Mouse (Mus musculus): ENCODE data around the gene Zfp994. TPM values are rescaled to one million over a fixed set of nuclear protein-coding genes. Genes with fewer than 3 reads are reported as not detected.

Zfp994 gene
- polyA plus RNA-seq (2014; fragmentation: Illumina TruSeq; extraction: RNeasy Lipid Tissue Mini Kit (QIAGEN cat#74804); ENCODE audit: low read depth, low replicate concordance), result 21.6 TPM

DNA sequence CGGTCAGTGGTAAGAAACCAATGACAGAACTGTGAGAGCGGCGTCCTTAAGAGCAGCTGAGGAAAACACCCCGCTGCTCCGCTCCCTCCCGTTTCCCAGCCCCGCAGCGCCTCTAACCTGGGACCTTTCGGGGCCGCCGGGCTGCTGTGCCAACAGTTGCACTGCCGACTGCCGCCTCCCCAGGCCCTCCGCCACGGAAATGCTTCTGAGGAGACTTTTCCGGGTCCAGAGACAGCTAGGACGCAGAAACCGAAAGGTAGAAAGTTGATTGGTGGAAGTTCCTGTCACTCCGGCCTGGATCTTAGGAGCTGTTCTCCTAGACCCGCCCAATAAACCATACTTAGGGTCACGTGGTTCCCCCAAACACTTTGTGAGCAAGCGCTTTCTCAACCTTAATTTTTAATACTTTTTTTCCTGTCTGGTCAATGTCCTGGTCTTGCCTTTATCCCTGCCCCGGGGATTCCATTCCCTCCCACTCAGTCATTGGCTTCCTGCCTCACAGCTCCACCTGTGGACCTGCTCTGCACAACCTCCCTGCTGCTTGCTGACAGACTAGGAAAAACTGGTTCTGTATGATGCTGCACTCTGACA lies at the start of gene Zfp994:
Gene Zfp994, minus strand, starts transcription at position 195 of the 591 bp plus-strand sequence.

DNA sequence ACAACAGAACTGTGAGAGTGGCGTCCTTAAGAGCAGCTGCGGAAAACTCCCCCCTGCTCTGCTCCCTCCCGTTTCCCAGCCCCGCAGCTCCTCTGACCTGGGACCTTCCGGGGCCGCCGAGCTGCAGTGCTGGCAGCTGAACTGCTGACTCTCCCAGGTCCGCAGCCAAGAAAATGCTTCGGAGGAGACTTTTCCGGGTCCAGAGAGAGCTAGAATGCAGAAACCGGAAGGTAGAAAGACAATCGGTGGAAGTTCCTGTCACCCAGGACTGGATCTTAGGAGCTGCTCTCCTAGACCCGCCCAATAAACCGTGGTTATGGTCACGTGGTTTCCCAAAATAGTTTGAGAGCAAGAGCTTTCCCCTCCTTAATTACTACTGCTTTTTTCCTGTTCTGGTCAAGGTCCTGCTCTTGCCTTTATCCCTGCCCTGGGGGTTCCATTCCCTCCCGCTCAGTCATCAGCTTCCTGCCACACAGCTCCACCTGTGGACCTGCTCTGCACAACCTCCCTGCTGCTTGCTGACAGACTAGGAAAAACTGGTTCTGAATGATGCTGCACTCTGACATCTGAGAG lies 59.6 kb downstream of the Zfp994 start, which contains the start of gene Zfp947:
Gene Zfp947, minus strand, starts transcription at position 469 of the 573 bp plus-strand sequence.

Other genes with a start within 250 kb of the Zfp994 start
- gene Zfp947, start 59.4 kb downstream of the Zfp994 start, polyA plus RNA-seq (2014; fragmentation: Illumina TruSeq; extraction: RNeasy Lipid Tissue Mini Kit (QIAGEN cat#74804); ENCODE audit: low read depth, low replicate concordance), result 5.8 TPM
- 59.6 TPM for gene CT030661.1, start 89.2 kb upstream of the Zfp994 start, polyA plus RNA-seq (2014; fragmentation: Illumina TruSeq; extraction: RNeasy Lipid Tissue Mini Kit (QIAGEN cat#74804); ENCODE audit: low read depth, low replicate concordance)
- gene Zfp944, start 135.8 kb upstream of the Zfp994 start, polyA plus RNA-seq (2014; fragmentation: Illumina TruSeq; extraction: RNeasy Lipid Tissue Mini Kit (QIAGEN cat#74804); ENCODE audit: low read depth, low replicate concordance), result 41.6 TPM
- 63.6 TPM for gene Zfp758, start 135.8 kb upstream of the Zfp994 start, polyA plus RNA-seq (2014; fragmentation: Illumina TruSeq; extraction: RNeasy Lipid Tissue Mini Kit (QIAGEN cat#74804); ENCODE audit: low read depth, low replicate concordance)
- gene Zfp946, start 198.6 kb upstream of the Zfp994 start, polyA plus RNA-seq (2014; fragmentation: Illumina TruSeq; extraction: RNeasy Lipid Tissue Mini Kit (QIAGEN cat#74804); ENCODE audit: low read depth, low replicate concordance), result 49.7 TPM